Mouse (Mus musculus) lung, embryonic 14.5 days (tissue): ENCODE measurements around the gene Plekhh2. TPM values are rescaled to one million over a fixed set of nuclear protein-coding genes. Genes with fewer than 3 reads are reported as not detected.
"Not testable (repeated sequence)": the region's sequence is repeated elsewhere in the genome, so short reads cannot be mapped to it uniquely, and the experiment has no call there.

Experiments
- ATAC-seq: fragments of 200-750 bp; cut with Nextera tagmentation; 2 replicates; pipeline ENCODE4 v1.8.0; 2017; ENCODE audit warnings: mild to moderate bottlenecking, moderate TSS enrichment, moderate library complexity; ENCODE audit not compliant: insufficient read depth
- DNase-seq: peaks from one replicate; pipeline ENCODE4 v3.0.0-alpha.2; 2015
- H3K27ac ChIP-seq: fragments of 300-500 bp; sonication (generic); 2 replicates; pipeline ENCODE4 v1.5.1; 2014; ENCODE audit warnings: low read depth, mild to moderate bottlenecking, moderate library complexity
- H3K27me3 ChIP-seq: fragments of 300-500 bp; sonication (generic); 2 replicates; pipeline ENCODE4 v1.6.1; 2014; ENCODE audit warnings: low read length, control low read depth; ENCODE audit not compliant: insufficient read depth
- H3K36me3 ChIP-seq: fragments of 300-500 bp; sonication (generic); 2 replicates; pipeline ENCODE4 v1.6.1; 2014; ENCODE audit warnings: control low read depth; ENCODE audit not compliant: insufficient read depth
- H3K4me1 ChIP-seq: fragments of 300-500 bp; sonication (generic); 2 replicates; pipeline ENCODE4 v1.6.1; 2014; ENCODE audit warnings: antibody characterized with exemption, control low read depth; ENCODE audit not compliant: insufficient read depth
- H3K4me2 ChIP-seq: fragments of 300-500 bp; sonication (generic); 2 replicates; pipeline ENCODE4 v1.6.1; 2014; ENCODE audit warnings: mild to moderate bottlenecking
- H3K4me3 ChIP-seq: fragments of 300-500 bp; sonication (generic); 2 replicates; pipeline ENCODE4 v1.5.1; 2014; ENCODE audit warnings: low read depth, low read length
- H3K9ac ChIP-seq: fragments of 300-500 bp; sonication (generic); 2 replicates; pipeline ENCODE4 v1.6.1; 2014
- H3K9me3 ChIP-seq: fragments of 300-500 bp; sonication (generic); 2 replicates; pipeline ENCODE4 v1.6.1; 2016; ENCODE audit warnings: low read depth, low read length, control low read depth
- CTCF ChIP-seq: IDR thresholded peaks from 2 replicates; pipeline ENCODE4 v1.5.1; 2016; ENCODE audit warnings: antibody characterized with exemption, low read depth
- WGBS: fragments of 180-500 bp; shearing (Covaris S2); extraction: QIAGEN DNeasy Blood & Tissue Kit; methylation state at CpG from one replicate; pipeline ENCODE4 v1.1.7; 2014; 5-methylcytosine and 5-hydroxymethylcytosine counted together
- polyA plus RNA-seq: library from polyadenylated mRNA; unstranded; fragments of >200 nt; fragmentation: Nextera tagmentation; extraction: Ambion mirVana; gene quantifications from 2 replicates; pipeline ENCODE4 v1.2.1, GENCODE M21; 2014

Plekhh2 gene
- polyA plus RNA-seq, 1 experiment from 2014 or later: 11.1 TPM

- Histone ChIP-seq H3K36me3 (peaks cover 5% of the 10 kb centered on the region; the same call in 1 of the 2 replicates), H3K9me3 (no peaks in the 10 kb centered on the region), H3K4me1 (no peaks in the 10 kb centered on the region), H3K27ac (no peak overlapping the region), H3K27me3 (no peaks in the 10 kb centered on the region), H3K9ac (no peak overlapping the region), H3K4me2 (no peak overlapping the region), H3K4me3 (no peak overlapping the region)
- no peak for ATAC-seq
- no peak for DNase-seq
- 66% methylated on average over 5 of the region's 5 CpGs for WGBS
- TF ChIP-seq CTCF: no peak
Observed at GRCm38 (mm10) chr17:84552230-84552629, 40.5 kb downstream of the Plekhh2 start.

- not testable (repeated sequence) for DNase-seq, ATAC-seq, H3K27ac ChIP-seq, H3K9me3 ChIP-seq, H3K4me2 ChIP-seq, H3K27me3 ChIP-seq, H3K4me3 ChIP-seq, H3K9ac ChIP-seq, H3K4me1 ChIP-seq
- peaks cover 44% of the 10 kb centered on the region for H3K36me3 ChIP-seq
Observed at GRCm38 (mm10) chr17:84564264-84564663, 52.6 kb downstream of the Plekhh2 start.

GRCm38 (mm10) chr17:84565762-84566161, 54.1 kb downstream of the Plekhh2 start:
- Histone ChIP-seq H3K4me2 (no peak overlapping the region), H3K27ac (no peak overlapping the region), H3K4me1 (no peaks in the 10 kb centered on the region), H3K9me3 (no peaks in the 10 kb centered on the region), H3K4me3 (no peak overlapping the region), H3K27me3 (no peaks in the 10 kb centered on the region), H3K36me3 (peaks cover 34% of the 10 kb centered on the region; the same call in 1 of the 2 replicates), H3K9ac (no peak overlapping the region)
- DNase-seq (no peak), ATAC-seq (no peak)
- WGBS: 91% methylated on average over 6 of the region's 6 CpGs
- no peak for TF ChIP-seq CTCF

DNA sequence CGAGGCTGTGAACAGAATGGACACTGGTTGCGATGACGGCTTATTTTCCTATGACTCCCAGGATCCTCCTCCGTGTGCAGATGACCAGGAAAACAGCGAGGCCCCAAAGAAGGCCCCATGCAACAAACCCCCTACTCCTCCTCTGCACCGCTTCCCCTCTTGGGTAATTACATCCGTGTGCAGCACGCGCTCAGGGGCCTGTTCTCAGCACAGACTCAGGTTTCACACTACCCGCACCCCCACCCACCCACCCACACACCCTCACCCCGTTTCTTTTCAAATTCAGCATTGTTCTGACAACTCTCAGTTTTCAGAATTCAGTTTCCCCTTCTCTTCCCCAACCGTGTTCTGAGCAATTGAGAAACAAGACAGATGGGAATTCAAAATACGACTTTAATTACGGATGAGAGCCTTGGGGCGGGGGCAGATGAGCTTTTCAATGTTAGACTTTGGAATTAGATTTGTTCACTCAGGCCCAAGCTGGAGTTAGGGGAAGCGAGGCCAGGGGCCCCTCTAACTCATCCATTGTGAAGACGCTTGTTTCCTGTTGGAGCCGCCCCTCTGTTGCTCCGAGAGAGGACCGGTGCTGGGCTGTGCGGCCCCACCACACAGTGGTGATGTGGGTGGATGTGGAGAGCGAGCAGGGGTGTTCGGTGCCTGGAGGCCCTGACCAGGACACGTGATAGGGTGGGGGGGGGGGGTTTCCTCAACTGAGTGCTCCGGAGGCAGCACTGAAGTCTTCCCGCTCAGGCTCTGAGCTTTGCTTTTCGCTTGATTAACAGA, 55.3 kb downstream of the Plekhh2 start:
- H3K27ac ChIP-seq: no peak overlapping the region
- ATAC-seq (no peak; the same call in 1 of the 2 replicates), DNase-seq (no peak)
- no peak for TF ChIP-seq CTCF
- peaks cover 26% of the 10 kb centered on the region; the same call in 1 of the 2 replicates for H3K36me3 ChIP-seq
- no peak overlapping the region for H3K4me3 ChIP-seq
- H3K9ac ChIP-seq: no peak overlapping the region
- no peak overlapping the region for H3K4me2 ChIP-seq
- 69% methylated on average over 27 of the region's 27 CpGs for WGBS
- H3K9me3 ChIP-seq: no peaks in the 10 kb centered on the region
- H3K27me3 ChIP-seq: no peaks in the 10 kb centered on the region
- no peaks in the 10 kb centered on the region for H3K4me1 ChIP-seq

DNA sequence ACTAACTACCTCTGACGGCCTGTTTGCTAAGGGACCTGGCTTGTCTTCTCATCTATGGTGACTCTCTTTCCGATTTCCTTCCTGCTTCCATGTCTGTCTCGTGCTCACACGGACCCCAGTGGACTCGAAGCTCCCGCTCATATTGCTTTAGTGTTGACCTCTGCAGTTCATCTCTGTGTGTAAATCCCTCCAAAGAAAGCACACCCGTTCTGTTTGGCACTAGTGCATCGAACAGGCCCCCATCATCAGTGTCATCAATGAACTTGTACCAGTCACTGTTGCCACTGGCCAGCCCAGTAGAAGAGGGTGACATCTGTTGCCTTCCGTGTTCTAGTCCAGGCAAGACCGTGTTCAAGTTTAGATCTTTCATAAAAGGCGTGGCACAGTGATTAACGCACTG, 57.1 kb downstream of the Plekhh2 start:
- ATAC-seq: no peak
- Histone ChIP-seq H3K36me3 (peaks cover 20% of the 10 kb centered on the region; the same call in 1 of the 2 replicates), H3K4me3 (no peak overlapping the region), H3K9me3 (no peaks in the 10 kb centered on the region), H3K27ac (no peak overlapping the region), H3K4me2 (no peak overlapping the region), H3K4me1 (no peaks in the 10 kb centered on the region), H3K9ac (no peak overlapping the region), H3K27me3 (no peaks in the 10 kb centered on the region)
- no peak for DNase-seq
- TF ChIP-seq CTCF: no peak
- 92% methylated on average over 12 of the region's 12 CpGs for WGBS

GRCm38 (mm10) chr17:84569770-84570169, 58.1 kb downstream of the Plekhh2 start:
- DNase-seq (no peak), ATAC-seq (no peak)
- peaks cover 17% of the 10 kb centered on the region; the same call in 1 of the 2 replicates for H3K36me3 ChIP-seq
- H3K9ac ChIP-seq: no peak overlapping the region
- H3K9me3 ChIP-seq: no peaks in the 10 kb centered on the region
- H3K27me3 ChIP-seq: no peaks in the 10 kb centered on the region
- H3K4me2 ChIP-seq: no peak overlapping the region
- H3K27ac ChIP-seq: no peak overlapping the region
- WGBS: 81% methylated on average over 8 of the region's 8 CpGs
- H3K4me1 ChIP-seq: no peaks in the 10 kb centered on the region
- no peak for TF ChIP-seq CTCF
- no peak overlapping the region for H3K4me3 ChIP-seq

DNA sequence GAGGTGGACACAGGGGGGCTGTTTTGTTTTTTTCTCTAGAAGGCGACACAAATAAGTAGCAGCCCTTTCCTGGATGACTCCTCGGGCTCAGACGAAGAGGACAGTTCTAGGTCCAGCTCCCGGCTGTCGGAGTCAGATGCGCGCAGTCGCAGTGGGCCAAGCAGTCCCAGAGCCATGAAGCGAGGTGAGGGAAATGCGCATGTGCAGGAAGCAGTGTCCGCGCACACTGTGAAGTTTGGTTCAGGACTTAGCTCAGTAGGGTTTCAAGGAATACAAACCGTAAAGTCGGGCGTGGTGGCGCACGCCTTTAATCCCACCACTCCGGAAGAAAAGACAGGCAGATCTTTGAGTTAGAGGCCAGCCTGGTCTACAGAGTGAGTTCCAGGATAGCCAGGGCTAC, 59.9 kb downstream of the Plekhh2 start:
- Histone ChIP-seq H3K27me3 (no peaks in the 10 kb centered on the region), H3K4me1 (no peaks in the 10 kb centered on the region), H3K4me2 (no peak overlapping the region), H3K9me3 (no peaks in the 10 kb centered on the region), H3K36me3 (peaks cover 12% of the 10 kb centered on the region; the same call in 1 of the 2 replicates), H3K4me3 (no peak overlapping the region), H3K27ac (no peak overlapping the region), H3K9ac (no peak overlapping the region)
- peak; percentile 48 for DNase-seq
- no peak for ATAC-seq
- WGBS: 81% methylated on average over 18 of the region's 18 CpGs
- TF ChIP-seq CTCF: no peak
